Mouse (Mus musculus): ENCODE measurements around the gene Gdf3.
"Not testable (repeated sequence)": the region's sequence is repeated elsewhere in the genome, so short reads cannot be mapped to it uniquely, and the experiment has no call there.

The Gdf3 gene

DNA sequence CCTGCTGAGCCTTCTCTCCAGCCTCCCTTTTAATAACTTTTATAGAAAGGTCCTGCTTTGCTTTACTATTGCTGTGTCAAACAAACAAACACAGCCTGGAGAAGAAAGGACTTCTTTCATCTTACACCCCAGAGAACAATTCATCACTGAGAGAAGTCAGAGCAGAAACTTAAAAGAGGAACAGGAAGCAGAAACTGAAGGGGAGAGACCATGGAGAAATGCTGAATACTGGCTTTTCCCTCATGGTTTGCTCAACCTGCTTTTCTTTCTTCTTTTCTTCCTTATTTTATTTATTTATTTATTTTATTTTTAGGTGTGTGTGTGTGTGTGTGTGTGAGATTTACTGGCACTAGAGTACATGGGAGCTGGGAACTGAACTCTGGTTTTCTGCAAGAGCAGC, 5.6 kb downstream of the Gdf3 start:
- DNase-seq: no peak

DNA sequence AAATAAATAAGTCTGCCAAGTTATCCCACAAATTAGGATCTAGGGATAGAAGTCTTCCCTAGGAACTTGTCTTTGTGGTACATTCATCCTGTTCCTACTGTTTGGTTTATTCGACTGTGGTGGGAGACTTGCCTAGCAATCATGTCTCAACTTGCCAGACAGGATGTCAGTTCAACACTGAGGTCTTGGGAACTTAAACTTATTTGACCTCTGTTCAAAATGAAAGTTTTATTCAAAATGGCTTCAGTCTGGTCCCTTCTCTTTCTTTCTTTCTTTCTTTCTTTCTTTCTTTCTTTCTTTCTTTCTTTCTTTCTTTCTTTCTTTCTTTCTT, 6.9 kb downstream of the Gdf3 start:
- DNase-seq: no peak

DNA sequence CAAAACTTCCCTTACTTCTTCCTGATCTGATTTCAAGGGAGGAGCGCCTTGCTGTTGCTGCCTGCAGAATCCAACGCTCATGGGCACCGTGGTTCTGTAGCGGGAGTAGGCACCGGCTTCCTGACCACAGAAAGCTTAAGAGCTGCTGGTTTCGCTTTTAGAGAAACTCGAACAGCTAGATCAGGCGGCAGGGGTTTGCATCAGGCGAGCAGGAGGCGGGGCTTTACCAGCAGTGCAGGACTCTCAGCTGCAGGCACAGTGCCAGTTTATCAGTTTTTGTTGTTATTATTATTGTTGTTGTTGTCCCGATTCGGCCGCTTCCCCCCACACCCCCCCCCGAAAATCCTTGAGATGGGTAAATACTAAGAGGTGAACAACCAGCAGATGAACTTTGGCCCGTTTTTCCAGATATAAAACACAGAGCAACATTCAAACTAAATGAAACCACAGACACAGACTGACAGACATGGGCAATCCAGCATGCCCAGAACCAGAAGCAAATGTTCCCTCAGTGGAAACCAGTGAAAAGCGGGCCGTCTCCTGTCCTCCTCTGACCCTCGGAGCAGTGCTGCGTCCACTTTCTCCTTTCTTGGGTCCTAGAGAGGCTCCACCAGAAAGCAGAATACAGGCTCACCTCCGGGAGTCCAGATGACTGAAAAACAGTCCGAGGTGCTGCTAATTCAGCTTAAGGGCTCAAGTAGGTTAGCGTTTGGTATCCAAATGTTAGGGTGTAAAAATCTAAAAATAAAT, 7.5 kb downstream of the Gdf3 start, which contains the start of gene Apobec1:
TSS of gene Apobec1 (minus strand) at position 203 of the 750 bp plus-strand sequence.
- DNase-seq: no peak

DNA sequence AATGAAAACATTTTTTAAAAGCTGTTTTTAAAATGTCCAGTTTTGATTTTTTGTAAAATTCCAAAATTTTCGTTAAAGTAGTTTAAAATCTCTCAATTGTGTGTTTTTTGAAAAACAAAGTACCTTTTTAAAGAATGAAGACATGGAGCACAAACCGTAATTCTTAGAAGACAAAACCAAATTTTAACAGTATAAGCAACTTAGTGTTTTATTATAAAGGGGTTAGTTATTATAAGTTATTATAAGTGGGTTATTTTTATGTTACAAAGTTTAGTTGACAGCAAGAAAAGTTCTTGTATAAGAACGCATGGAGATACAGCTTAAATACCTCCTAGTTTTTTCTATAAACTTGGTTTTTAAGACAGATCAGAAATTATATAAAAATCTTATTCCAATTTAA, 8.3 kb downstream of the Gdf3 start:
- no peak for DNase-seq

DNA sequence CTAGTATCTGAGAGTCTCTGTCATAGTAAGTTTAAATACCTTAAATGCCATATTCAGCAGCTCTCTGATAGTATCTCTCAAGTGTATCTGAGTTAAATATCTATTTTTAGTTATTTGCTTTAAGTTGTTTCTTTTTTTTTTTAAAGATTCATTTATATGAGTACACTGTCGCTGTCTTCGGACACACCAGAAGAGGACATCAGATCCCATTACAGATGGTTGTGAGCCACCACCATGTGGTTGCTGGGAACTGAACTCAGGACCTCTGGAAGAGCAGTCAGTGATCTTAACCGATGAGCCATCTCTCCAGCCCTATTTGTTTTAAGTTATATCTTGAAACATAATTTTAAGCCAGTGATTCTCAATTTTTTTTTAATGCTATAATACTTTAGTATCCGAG, 8.9 kb downstream of the Gdf3 start:
- DNase-seq: no peak

DNA sequence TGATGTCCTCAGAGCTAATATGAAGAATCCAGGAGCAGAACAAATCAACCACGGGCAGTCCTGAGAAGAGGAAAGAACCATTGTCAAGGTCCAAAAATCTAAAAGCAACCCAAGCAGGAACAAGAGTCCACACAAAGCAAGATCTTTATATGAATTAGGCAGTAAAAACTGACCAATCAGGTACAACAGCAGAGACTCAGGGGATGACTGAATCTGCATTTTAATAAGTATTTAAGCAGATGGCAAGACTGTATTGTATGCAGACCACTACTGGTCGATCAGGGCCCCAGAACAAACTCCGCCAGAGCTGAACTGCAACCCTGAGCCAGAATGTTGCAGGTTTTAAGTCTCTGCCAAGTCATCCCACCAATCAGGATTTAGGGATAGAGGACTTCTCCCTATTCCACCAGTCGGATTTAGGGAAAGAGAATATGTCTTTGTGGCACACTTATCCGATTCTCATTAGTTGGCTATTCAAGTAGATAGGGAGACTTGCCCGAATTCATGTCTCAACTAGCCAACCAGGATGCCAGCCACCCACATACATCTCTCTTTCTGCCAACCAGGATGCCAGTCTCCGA, 9.7 kb downstream of the Gdf3 start:
- DNase-seq: no peak

DNA sequence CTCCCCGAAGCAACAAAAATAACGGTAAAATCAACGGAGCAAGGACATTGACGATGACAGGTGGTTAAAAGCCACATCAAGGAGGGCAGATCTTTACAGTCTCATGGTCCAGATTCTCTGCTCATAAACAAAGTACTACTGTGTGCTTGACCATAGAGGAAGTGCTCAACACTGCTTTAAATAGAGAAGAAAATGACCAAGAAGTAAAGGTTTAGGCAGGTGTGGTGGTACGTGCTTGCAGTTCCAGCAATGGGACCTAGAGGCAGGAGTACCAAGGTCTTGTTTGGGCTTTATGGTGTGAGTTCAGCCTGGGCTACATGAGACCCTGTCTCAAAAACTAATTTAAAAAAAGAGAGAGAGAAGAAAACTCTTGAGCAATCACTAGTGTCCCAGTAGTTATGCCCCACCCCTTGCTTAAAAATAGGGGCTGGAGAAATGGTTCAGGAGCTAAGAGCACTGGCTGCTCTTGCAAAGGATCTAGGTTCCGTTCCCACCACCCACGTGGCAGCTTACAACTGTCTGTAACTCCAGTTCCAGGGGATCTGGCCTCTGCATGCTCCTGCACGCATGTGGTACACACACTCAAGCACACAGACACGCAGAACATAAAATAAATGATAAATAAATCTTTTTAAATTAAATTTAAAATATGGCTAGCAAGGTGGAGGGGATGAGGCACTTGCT, 10.7 kb downstream of the Gdf3 start:
- DNase-seq: no peak

DNA sequence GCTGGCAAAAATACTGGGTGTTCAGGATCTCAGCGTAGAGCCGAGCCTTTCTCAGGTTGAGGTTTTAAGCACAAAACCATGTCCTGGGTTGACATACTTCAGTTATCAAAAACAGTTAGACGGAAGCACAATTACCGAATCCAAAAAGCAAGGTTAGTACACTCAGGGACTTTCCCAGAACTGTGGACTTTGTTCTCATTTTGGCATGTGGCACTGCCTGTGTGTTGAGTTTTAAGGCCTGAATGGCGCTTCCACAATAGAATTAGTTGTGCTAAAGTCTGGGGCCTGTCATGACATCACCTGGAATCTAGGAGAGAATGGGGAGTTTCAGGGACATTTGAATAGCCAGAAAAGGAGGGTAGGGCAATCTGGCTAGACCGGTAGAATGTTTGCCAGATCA, 11.5 kb downstream of the Gdf3 start:
- DNase-seq: no peak

DNA sequence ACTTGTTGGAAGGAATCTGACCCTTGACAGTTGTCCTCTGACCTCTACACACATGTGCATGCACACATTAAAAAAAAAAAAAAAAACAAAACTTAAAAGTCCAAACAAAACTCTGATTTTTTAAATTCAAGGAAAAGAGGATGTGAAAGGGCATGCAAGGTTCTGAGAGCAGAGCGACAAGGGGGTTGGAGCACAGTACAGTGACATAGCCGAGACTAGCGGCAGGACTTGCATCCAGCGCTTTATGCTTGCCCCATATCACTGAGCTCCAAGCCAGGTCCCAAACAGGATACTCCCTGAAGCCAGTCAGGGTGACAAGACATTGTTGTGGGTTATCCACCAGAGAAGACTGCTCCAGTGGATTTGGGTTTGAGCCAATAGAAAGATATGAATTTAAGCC, 11.9 kb downstream of the Gdf3 start:
- DNase-seq: no peak

DNA sequence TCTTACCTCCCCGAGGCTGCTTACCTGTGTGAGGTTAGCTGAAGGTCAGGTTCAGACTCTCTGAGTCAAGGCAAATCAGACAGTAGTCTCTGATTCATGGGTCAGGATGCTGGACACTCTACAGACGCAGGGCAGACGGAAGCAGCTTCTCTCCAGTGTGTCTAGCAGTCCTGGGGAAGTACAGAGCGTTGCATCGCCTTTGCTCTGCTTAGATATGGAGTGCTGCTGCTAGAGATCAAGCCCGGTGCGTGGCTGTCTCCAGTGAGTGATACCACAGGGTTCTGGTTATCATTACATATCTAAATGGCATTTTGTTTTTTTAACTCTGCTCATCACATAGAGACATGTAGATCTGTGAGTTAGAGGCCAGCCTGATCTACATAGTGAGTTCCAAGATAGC, 13.3 kb downstream of the Gdf3 start:
- no peak for DNase-seq

DNA sequence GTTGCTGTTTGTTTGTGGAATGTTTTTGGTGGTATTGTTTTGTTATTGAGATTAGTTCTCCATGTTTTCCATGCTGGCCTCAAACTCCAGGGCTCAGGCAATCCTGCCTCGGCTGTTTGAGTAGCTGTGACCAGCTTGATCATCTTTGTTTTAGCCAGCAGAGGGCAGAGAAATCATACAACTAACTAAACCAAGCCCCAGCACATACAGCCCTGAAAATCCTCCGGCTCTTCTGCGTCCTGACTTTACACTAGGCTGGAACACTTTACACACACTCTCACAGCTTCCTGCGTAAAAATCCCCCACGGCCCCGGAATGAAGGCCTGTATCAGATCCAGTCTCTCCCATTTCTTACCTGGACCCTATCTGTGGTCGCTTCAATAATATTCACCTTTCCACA, 14.2 kb downstream of the Gdf3 start:
- DNase-seq: no peak

DNA sequence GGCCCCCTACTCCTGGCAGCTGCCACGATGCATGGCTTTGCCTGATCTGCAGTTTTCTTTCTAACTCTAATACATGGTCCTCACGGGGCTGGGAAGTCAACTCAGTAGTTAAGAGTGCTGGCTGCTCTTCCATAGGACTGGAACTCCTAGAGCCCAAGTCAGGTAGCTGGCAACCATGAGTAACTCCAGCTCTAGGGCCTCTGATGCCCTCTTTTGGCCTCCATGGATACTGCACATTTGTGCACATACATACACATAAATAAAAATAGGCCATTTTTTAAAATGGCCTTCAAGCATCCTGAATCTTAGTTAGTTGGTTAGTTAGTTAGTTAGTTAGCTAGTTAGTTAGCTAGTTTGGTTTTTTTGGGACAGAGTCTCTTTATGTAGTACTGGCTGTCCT, 17.0 kb downstream of the Gdf3 start:
- DNase-seq: no peak

DNA sequence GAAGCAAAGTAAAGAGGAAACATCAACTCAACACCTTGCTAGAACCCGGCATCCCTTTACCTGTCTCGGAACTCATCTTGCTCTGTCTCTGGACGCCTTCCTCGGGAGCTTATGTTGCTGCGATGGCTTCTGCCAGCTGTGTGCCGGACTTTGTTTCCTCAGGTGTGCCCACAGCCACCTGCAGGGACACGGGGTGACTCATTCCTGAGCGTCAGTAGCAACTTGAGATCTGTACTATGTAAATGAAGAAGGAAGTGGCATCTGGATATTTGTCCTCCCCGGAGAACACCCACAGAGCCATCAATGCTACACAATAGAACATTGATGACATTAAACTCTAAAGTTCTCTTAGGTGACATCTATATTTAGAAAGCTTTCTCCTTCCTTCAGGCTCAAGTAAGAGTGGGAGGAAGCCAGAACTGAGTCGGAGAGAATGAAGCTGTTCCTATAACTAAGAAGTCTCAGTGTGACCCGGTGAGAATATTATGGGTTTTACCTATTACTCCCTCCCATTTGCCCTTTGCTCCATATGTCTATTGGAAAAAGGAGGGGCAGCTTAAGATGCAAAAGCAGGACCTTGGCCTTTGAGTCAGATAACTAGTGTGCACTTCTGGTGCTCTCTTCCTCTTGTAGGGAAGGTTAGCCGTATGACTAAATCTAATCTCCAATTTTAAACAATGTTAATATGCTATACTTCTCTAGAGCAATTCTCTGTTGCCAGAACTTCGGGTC, 18.7 kb downstream of the Gdf3 start:
- no peak for DNase-seq

DNA sequence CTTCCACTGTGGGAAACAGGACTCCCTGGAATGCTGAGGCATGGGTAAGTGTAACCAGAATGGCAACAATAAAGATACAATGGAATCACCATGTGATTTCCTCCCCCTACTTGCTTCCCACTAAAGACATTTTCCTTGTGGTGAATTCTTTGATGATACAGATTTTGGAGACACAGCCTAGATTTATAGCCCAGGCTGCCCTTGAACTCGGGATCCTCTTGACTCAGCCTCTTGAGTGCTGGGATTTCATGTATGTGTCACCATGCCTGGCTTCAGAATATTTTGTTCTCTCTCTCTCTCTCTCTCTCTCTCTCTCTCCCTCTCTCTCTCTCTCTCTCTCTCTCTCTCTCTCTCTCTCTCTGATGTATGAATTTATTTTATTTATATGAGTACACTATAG, 30.8 kb downstream of the Gdf3 start:
- DNase-seq: no peak

DNA sequence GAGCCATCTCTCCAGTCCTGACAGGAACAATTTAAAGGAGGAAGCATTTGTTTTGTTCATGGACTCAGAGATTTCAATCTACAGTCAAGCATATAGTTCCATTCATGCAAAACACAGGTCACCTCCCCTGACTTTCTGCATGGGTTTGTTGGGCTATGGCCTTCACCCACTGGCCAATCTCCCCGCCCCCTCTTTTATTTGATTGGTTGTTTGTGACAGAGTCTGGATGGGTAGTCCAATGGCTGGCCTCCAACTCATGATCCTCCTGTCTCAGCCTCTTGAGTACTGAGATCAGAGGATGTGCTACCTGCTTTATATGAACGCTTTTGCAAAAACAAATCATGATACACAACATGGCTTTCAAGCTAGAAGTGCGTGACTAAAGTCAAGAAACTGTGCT, 32.9 kb downstream of the Gdf3 start:
- no peak for DNase-seq

DNA sequence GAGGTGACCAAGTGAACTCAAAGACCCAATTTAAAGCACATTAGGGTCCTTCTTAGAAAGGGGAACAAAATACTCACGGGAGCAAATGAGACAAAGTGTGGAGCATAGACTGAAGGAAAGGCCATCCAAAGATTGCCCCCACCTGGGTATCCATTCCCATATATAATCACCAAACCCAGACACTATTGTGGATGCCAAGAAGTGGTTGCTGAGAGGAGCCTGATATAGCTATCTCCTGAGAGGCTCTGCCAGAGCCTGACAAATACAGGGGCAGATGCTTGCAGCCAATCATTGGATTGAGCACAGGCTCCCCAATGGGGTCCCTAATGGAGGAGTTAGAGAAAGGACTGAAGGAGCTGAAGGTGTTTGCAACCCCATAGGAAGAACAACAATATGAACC, 34.9 kb downstream of the Gdf3 start:
- DNase-seq: not testable (repeated sequence)

DNA sequence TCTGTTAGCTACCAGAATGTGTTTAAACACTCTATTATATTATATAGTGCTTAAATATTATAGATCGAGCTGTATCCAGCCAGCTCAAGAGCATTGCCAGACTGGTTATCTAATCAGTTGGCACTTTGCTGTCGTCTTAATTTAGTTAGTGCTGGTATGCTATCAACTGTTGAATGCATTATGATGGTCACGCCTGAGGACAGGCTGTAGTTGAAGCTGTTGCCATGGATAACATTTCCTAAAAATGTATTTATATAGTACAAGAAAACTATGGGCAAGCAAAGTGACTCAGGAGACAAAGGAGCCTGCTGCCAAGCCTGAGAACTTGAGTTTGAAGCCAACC, 38.3 kb downstream of the Gdf3 start:
- DNase-seq: no peak

DNA sequence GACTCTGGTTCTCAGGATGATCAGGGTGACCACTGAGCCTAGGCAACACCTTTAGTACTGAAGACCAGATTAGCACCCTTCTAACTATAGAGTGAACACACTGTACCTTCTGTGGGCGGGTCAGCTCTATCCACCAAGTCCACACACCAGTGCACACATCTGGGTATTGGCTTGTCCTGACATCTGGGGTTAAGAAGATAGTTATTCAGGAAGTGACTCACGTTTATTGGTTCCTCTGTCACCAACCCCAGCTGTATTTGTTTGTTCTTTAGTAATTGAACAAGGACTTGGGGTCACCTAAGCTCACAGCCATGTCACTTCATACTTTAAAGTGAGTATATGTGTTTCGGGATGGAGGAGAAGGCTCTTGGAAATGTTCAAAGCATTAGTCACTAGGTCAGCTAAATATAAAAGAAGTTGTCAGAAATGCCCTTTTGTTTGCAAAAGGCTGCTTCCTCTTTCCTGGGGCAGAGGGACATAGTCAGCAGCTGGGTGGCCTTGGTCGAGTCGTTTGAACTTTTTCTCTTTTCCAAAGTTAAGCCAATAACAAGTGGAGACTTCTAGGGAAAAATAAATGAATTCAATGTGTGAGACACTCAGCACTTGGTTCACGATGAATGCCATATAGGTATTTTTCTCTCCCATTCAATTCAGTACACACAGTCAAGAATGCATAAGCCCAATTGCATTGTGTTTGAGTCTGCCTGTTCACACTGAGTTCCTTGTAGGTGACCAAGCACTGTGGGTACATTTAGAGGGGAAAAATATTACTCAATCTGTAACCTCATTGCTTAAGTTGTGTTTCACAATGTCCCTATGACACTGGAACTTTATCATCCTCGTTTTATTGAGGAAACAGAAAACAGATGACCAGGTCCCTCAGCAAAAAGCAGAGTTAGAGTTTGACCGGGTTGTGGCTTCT, 38.9 kb downstream of the Gdf3 start:
- DNase-seq: no peak

DNA sequence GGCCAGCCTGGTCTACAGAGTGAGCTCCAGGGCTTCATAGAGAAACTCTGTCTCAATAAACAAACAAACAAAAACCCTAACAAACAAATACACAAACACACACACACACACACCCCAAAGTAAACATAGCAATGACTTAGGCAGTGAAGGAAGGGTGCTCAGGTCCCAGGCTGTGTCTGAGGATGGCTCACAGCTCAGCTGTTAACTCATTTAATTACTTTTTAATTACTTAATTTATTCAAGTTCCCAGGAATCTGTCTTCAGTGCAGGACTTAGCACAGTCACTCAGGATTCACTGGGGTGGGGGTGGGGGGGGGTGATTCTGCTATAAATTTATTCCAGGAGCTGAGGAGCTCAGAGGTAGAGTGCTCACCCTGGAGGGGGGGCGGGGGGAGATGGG, 40.1 kb downstream of the Gdf3 start:
- no peak for DNase-seq

DNA sequence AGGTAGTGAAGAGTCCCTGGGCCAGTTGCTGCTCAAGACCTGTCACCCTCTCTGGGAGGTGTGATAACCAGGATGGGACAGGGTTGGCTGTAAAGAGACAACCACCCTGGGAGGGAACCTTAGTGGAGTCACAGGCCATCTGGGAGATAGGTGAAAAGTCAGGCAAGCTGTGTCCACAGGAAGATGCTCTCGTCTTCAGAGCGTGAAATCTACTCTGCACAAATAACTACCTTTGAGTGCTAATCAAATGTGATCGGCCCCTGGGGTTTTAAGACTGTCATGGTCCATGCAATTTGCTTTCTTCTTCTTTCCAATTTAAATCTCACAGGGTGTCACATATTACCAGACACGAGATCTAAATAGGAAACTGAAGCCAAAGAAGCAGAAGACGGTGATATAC, 40.8 kb downstream of the Gdf3 start:
- no peak for DNase-seq

DNA sequence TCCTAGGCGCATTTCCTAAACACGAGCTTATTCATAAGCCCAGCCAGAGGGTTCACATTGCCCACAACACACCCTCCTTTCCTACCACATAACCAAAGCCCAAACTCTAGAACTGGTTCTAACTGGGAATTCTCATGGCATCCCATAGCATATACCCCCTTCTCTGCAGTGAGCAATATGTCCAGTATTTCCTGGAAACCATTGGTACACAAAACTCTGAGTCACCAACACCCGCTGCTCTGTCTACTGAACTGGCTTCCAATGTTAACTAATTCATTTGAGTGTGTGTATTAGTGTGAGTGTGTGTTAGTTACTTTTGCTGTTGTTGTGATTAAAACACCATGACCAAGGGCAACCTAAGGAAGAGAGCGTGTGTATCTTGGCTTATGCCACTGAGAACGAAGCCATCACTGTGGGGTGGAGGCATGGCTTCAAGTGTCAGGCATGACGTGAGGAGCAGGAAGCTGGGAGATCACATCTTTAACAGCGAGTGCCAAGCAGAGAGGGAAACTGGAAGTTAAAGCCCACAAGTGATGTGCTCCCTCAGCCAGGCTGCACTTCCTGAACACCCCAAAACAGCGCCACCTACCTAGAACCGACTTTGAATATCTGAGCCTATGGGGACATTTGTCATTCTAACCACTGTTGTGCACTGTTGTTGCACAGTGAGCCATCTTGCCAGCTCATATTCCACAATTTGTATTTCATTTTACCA, 44.7 kb downstream of the Gdf3 start:
- DNase-seq: no peak

DNA sequence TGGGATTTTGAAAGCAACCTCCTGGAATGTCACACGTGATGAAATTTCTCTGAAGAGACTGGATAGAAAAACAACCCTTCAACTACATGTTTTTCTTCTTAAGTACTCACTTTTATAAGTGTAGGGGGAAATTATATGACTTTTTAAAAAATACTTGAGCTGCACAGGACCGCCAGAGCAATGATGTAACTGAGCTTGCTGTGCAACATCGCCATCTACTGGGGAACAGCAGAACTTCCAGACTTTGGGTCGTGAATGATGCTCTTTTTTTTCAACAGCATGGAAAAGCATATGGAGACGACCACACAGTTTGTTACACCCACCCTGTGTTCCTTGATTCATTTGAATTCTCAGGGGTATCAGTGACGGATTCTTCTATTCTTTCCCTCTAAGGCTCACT, 47.4 kb downstream of the Gdf3 start:
- no peak for DNase-seq
